Mouse (Mus musculus): ENCODE measurements at regions not wholly inside any gene's neighbourhood (a gene's known extent, or its start where the extent isn't known, plus 50 kb on each side); places are given as distances from the start of the nearest gene placed in this dataset.

DNA sequence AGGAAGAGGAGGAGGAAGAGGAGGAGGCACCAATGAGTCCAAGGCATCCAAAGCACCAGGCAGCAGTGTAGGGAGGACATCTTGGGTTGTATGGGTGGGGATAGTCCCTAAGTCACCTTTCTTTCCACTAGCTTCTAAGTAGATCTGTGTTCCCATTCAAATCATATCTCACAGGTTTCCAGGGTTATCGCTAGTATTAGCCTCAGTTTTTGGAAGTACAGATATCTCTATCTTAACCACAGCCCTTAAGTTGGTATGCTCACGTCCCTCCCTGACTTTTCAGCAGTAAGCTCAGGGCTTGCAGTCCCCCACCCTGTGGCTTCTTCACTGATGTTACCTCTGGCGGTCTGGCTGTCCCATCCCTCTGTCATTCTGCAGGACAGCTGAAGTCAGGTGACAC is 254.2 kb downstream of the Rplp1 start:
- ATAC-seq (replicated peaks; ENCODE audit: low read depth, poor library complexity, severe bottlenecking), result no peak

- ATAC-seq (replicated peaks; ENCODE audit: low read depth, poor library complexity, severe bottlenecking), result no peak
These were observed 256.3 kb downstream of the Rplp1 start for GRCm38 (mm10) chr9:61657996-61658395.

GRCm38 (mm10) chr9:61655433-61655981 is 258.8 kb downstream of the Rplp1 start:
- no peak for ATAC-seq (replicated peaks; ENCODE audit: low read depth, poor library complexity, severe bottlenecking)

DNA sequence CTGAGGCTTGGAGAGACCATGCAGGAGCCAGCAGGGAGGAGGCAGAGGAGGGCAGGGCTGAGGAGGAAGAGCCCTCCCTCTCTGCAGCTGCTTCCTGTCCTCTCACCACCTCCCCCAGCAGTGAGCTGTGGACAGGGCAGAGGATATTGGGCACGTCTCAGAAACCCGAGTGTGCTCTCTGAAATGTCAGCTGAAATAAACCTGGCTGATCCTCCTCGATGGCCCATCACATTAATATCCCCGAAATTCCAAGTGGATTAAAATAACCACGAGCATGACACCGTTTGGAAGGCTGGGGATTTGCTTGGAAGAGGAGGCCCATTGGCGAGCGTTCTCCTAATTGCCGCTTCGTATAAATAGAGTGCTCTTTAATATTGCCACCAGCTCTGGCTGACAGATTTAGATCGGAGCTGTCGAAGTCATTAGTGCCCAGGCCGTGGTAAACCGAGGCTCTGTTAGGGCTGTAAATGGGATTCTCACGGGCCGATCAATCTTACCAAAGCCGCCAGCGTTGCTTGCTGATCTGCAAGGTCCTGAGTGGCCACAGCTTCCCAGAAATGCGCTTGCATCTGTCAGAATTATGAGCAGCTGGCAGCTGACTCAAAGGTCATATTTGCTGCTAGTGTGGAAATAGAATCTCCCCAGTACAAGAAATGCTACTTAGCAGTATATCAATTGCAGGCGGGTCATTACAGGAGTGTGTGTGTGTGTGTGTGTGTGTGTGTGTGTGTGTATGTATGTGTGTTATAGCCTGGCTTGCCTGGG is 268.5 kb downstream of the Rplp1 start:
- ATAC-seq (replicated peaks; ENCODE audit: low read depth, poor library complexity, severe bottlenecking), result peak; percentile 63

DNA sequence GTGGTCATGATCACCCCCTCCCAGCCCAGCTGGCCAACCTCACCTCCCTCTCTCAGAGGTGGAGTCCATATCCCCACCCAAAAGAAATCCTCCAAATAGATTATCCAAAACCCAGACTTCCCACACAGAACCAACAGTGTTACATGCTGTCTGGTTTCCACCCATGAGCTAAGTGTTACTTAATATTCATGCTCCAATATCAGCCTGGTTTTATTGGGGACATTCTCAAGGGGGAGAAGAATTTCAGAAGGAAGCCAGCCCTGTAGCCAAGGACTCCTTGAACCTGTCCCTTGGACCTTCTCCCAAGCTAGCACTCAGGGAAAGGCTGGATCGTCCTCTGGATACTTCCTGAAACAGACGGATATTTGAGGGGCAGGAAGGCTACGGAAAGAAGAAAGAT is 268.6 kb downstream of the Tle3 start:
- no peak for ATAC-seq (replicated peaks; ENCODE audit: low read depth, poor library complexity, severe bottlenecking)

DNA sequence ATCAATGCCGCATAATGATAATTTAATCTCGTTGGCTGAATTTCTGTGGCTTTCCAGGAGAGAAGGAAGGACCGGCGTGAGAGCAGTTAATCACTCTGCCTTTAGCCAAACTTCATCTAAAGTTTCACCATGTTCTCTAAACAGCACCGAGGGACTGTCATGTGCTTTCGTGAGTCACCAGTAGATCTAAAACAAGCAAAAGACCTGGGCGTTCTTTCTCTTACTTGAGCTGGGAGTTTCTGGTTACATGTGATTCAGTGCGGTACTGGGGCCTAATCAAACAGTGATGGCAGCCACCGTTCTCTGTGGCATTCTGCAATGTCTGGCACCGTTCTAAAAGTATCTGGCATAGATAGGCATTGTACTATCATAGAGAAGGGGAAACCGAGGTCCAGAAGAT is 266.7 kb downstream of the Tle3 start:
- no peak for ATAC-seq (replicated peaks; ENCODE audit: low read depth, poor library complexity, severe bottlenecking)

DNA sequence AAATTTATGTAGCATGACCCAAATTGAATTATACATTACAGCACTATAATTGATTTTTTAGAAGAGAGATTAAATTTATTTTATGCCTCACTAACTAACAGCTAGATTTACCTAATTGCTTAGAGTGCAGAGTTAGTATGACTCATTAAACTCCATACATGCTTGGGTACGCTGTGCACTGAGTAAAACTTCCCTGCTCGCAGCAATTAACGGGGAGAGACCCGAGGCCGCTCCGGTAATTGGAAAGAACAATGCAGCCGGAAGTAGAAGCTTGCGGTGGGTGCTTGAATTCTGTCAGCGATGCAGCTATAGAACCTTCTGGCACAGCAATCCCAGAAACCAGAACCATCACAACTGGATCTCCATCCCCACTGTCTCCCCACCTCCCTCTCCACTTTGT is 261.8 kb downstream of the Tle3 start:
- no peak for ATAC-seq (replicated peaks; ENCODE audit: low read depth, poor library complexity, severe bottlenecking)

GRCm38 (mm10) chr9:61632602-61633001 is 260.4 kb downstream of the Tle3 start:
- no peak for ATAC-seq (replicated peaks; ENCODE audit: low read depth, poor library complexity, severe bottlenecking)

GRCm38 (mm10) chr9:61631097-61631496 is 258.9 kb downstream of the Tle3 start:
- ATAC-seq (replicated peaks; ENCODE audit: low read depth, poor library complexity, severe bottlenecking), result no peak

DNA sequence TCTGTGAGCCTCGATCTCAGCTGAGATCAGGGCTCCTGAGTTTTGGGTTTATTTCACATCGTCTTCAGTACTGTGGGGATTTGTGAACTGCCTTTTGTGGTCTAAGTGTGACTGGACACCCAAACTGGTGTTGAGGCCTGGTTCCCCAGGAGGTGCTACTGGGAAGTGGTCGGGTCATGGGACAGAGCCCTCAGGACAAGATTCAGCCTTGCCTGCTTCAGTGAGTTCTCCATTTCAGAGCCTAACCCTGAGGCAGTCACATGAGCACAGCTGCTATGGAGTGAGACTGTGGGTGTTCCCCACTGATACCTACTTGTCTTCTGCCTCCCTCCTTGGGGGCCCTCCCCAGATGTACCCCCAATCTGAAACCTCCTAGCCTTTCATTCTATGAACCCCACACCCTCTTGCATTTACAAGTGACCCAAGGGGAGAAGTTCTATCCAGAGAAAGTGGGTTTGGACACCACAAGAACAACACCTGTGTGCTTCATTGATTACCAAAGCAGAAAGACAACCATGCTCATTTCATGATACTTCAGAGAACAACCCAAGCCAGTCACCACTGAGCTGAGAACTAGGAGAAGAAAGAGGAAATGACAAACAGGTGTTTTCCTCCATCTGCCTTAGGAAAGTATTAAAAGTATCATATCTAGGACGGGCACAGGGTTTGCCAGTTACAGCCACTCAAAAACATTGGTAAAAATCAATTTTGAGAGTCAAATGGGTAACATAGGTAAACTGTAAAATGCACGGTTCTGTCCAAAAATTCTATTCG is 255.8 kb downstream of the Tle3 start:
- peak; percentile 47; the same call in 1 of the 2 replicates for ATAC-seq (replicated peaks; ENCODE audit: low read depth, poor library complexity, severe bottlenecking)

- no peak for ATAC-seq (replicated peaks; ENCODE audit: low read depth, poor library complexity, severe bottlenecking)
These were observed 250.8 kb downstream of the Tle3 start for GRCm38 (mm10) chr9:61622933-61623332.

GRCm38 (mm10) chr9:61621939-61622338 is 249.8 kb downstream of the Tle3 start:
- no peak for ATAC-seq (replicated peaks; ENCODE audit: low read depth, poor library complexity, severe bottlenecking)

DNA sequence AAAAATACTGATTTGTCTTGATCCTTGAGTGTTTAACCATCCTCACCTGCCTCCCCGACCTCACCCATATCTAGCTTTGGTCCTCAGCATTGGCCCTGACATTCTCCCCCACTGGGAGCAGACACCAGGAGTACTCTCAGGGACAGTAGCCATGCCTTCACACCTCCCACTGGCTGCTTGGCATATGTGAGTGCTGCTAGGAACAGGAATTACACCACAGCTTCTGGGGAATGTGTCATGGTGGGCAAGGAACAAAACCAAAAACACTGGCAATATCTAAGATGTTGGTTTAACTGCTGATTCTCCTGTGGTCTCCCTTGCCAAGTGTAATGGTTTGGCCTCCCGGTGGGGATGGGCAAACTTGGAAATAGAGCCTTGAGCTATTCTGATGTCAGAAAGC is 248.6 kb downstream of the Tle3 start:
- no peak for ATAC-seq (replicated peaks; ENCODE audit: low read depth, poor library complexity, severe bottlenecking)

- ATAC-seq (replicated peaks; ENCODE audit: low read depth, poor library complexity, severe bottlenecking), result no peak
These were observed 247.9 kb downstream of the Tle3 start for GRCm38 (mm10) chr9:61620105-61620504.

- no peak for ATAC-seq (replicated peaks; ENCODE audit: low read depth, poor library complexity, severe bottlenecking)
These were observed 246.5 kb downstream of the Tle3 start for GRCm38 (mm10) chr9:61618510-61619249.

GRCm38 (mm10) chr9:61617979-61618378 is 245.8 kb downstream of the Tle3 start:
- no peak for ATAC-seq (replicated peaks; ENCODE audit: low read depth, poor library complexity, severe bottlenecking)

- ATAC-seq (replicated peaks; ENCODE audit: low read depth, poor library complexity, severe bottlenecking), result no peak
These were observed 243.4 kb downstream of the Tle3 start for GRCm38 (mm10) chr9:61615556-61615955.

- no peak for ATAC-seq (replicated peaks; ENCODE audit: low read depth, poor library complexity, severe bottlenecking)
These were observed 235.4 kb downstream of the Tle3 start for GRCm38 (mm10) chr9:61607576-61607975.

GRCm38 (mm10) chr9:61602353-61602978 is 230.3 kb downstream of the Tle3 start:
- ATAC-seq (replicated peaks; ENCODE audit: low read depth, poor library complexity, severe bottlenecking), result no peak

GRCm38 (mm10) chr9:61601911-61602310 is 229.7 kb downstream of the Tle3 start:
- ATAC-seq (replicated peaks; ENCODE audit: low read depth, poor library complexity, severe bottlenecking), result no peak

All from common myeloid progenitor, adult 5-6 weeks (primary cell).